10 mouse cellular contexts compared by ENCODE assay signal in the genomic region with DNA sequence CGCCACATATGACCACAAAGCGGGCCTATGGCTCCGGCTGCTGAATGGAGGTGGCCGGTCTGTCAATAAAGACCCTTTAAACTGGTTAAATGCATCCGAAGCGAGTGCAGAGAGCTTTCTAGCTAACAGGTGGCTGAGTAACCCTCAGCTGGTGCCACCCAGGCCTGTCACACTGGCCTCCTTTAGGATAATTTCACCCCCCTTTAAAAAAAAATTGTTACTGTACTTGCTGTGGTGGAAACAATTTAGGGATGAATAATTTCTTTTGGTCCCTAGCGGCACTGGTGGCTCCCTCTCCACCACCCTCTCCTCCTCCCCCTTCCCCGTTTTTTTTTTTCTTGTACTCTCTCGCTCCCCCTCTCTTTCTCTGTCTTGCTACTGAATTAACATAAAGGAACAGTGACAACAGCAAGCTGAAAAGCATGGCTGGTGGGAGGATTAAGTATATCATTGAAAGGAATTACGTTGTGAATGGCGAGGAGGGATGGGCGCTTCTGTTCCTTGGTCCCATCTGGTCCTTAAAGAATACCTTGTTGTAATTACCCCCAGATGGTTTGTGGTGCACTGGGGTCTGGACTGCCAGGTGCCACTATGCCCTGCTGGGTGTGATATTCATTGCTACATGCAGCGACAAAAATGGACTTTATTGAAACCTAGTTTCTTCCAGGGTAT.
A peak's percentile ranks its signal among the peaks of the same experiment; 100 is the strongest.
DNase-seq lines count a peak whose midpoint lies in the region; ATAC-seq lines count a peak whose summit lies in the region.
"Had no signal": no experiment of that assay in that cellular context is flagged by ENCODE, and none has a peak within 500 bp of the region (broad histone marks: within the 10 kb centered on the region; RNA-seq: fewer than 3 reads in every experiment).

No protein-coding gene starts in this region.

- no peak overlapping the region for H3K27ac ChIP-seq in intestine, embryonic 14.5 days (ENCODE audit: low read depth)
- no peak overlapping the region for H3K27ac ChIP-seq in intestine, embryonic 15.5 days
- H3K27ac ChIP-seq in embryonic facial prominence, embryonic 13.5 days: no peak overlapping the region
- H3K27ac ChIP-seq in hindbrain, embryonic 16.5 days (ENCODE audit: low read depth, low read length): no peak overlapping the region
- no peak overlapping the region for H3K27ac ChIP-seq in neural tube, embryonic 12.5 days
- no peak overlapping the region for H3K27ac ChIP-seq in kidney, embryonic 16.5 days (ENCODE audit: low read length)

- 33% methylated on average over 13 of the region's 13 CpGs for WGBS in intestine, embryonic 14.5 days
- 31% methylated on average over 13 of the region's 13 CpGs for WGBS in intestine, embryonic 15.5 days
- 4% methylated on average over 13 of the region's 13 CpGs for WGBS in embryonic facial prominence, embryonic 13.5 days
- WGBS in hindbrain, embryonic 16.5 days: 6% methylated on average over 13 of the region's 13 CpGs
- WGBS in neural tube, embryonic 12.5 days: 2% methylated on average over 13 of the region's 13 CpGs
- WGBS in kidney, embryonic 16.5 days: 12% methylated on average over 13 of the region's 13 CpGs

- H3K36me3 ChIP-seq in intestine, embryonic 14.5 days (ENCODE audit: control insufficient read depth, insufficient read depth, low read length): no peaks in the 10 kb centered on the region
- no peaks in the 10 kb centered on the region for H3K36me3 ChIP-seq in intestine, embryonic 15.5 days
- no peaks in the 10 kb centered on the region for H3K36me3 ChIP-seq in embryonic facial prominence, embryonic 13.5 days
- no peaks in the 10 kb centered on the region for H3K36me3 ChIP-seq in hindbrain, embryonic 16.5 days (ENCODE audit: control insufficient read depth, insufficient read depth, low read length)
- no peaks in the 10 kb centered on the region for H3K36me3 ChIP-seq in neural tube, embryonic 12.5 days
- H3K36me3 ChIP-seq in kidney, embryonic 16.5 days (ENCODE audit: insufficient read depth, low read length): no peaks in the 10 kb centered on the region

- no peak for ATAC-seq in intestine, embryonic 14.5 days (replicated peaks; ENCODE audit: low FRiP score, low TSS enrichment, low read depth)
- ATAC-seq in intestine, embryonic 15.5 days: no peak
- no peak for ATAC-seq in embryonic facial prominence, embryonic 13.5 days (ENCODE audit: insufficient number of reproducible peaks, insufficient read depth, low FRiP score, low TSS enrichment, low read depth)
- ATAC-seq in hindbrain, embryonic 16.5 days: peak; percentile 75
- ATAC-seq in neural tube, embryonic 12.5 days (ENCODE audit: low FRiP score, low read depth): peak; percentile 81
- no peak for ATAC-seq in kidney, embryonic 16.5 days (ENCODE audit: low FRiP score, low TSS enrichment)
- ATAC-seq in CD4-positive, CD25-positive, alpha-beta regulatory T cell, adult 4 months: no peak
- ATAC-seq in megakaryocyte progenitor cell, adult 5-6 weeks (replicated peaks; ENCODE audit: poor library complexity): no peak

- H3K4me3 ChIP-seq in intestine, embryonic 14.5 days (ENCODE audit: low read depth, low read length): no peak overlapping the region
- H3K4me3 ChIP-seq in intestine, embryonic 15.5 days (replicated peaks): no peak overlapping the region
- 0 out of 2 replicates have a peak overlapping the region, but pooled peaks have one; percentile 9 for H3K4me3 ChIP-seq in embryonic facial prominence, embryonic 13.5 days
- H3K4me3 ChIP-seq in hindbrain, embryonic 16.5 days (ENCODE audit: low read length): peak overlapping the region; percentile 12
- H3K4me3 ChIP-seq in neural tube, embryonic 12.5 days: no peak overlapping the region
- no peak overlapping the region for H3K4me3 ChIP-seq in kidney, embryonic 16.5 days (ENCODE audit: low read length)

- no peaks in the 10 kb centered on the region for H3K4me1 ChIP-seq in intestine, embryonic 14.5 days (replicated peaks; ENCODE audit: control insufficient read depth, insufficient read depth, low read length)
- no peaks in the 10 kb centered on the region for H3K4me1 ChIP-seq in intestine, embryonic 15.5 days (replicated peaks)
- H3K4me1 ChIP-seq in embryonic facial prominence, embryonic 13.5 days: peaks cover 9% of the 10 kb centered on the region; the same call in 1 of the 2 replicates
- peaks cover 4% of the 10 kb centered on the region for H3K4me1 ChIP-seq in hindbrain, embryonic 16.5 days (ENCODE audit: control insufficient read depth, insufficient read depth, low read depth, low read length)
- H3K4me1 ChIP-seq in neural tube, embryonic 12.5 days: peaks cover 5% of the 10 kb centered on the region; the same call in 1 of the 2 replicates
- H3K4me1 ChIP-seq in kidney, embryonic 16.5 days (ENCODE audit: insufficient read depth, low read length): no peaks in the 10 kb centered on the region

- no peak overlapping the region for H3K9ac ChIP-seq in intestine, embryonic 14.5 days (ENCODE audit: low read length)
- H3K9ac ChIP-seq in intestine, embryonic 15.5 days: no peak overlapping the region
- 0 out of 2 replicates have a peak overlapping the region, but pooled peaks have one; percentile 27 for H3K9ac ChIP-seq in embryonic facial prominence, embryonic 13.5 days
- no peak overlapping the region; the same call in 1 of the 2 replicates for H3K9ac ChIP-seq in hindbrain, embryonic 16.5 days (ENCODE audit: low read depth, low read length)
- H3K9ac ChIP-seq in neural tube, embryonic 12.5 days: no peak overlapping the region
- no peak overlapping the region for H3K9ac ChIP-seq in kidney, embryonic 16.5 days (replicated peaks; ENCODE audit: low read length)

- DNase-seq in intestine, embryonic 14.5 days (ENCODE audit: low spot score): no peak
- DNase-seq: heart, postnatal 10 days; thymus, adult 18-20 months had no signal

- no peaks in the 10 kb centered on the region for H3K9me3 ChIP-seq in intestine, embryonic 14.5 days (ENCODE audit: control insufficient read depth, low read length)
- H3K9me3 ChIP-seq in intestine, embryonic 15.5 days: no peaks in the 10 kb centered on the region
- no peaks in the 10 kb centered on the region for H3K9me3 ChIP-seq in embryonic facial prominence, embryonic 13.5 days
- no peaks in the 10 kb centered on the region for H3K9me3 ChIP-seq in hindbrain, embryonic 16.5 days (ENCODE audit: control insufficient read depth, low read length)
- no peaks in the 10 kb centered on the region for H3K9me3 ChIP-seq in neural tube, embryonic 12.5 days
- H3K9me3 ChIP-seq in kidney, embryonic 16.5 days (ENCODE audit: low read length): no peaks in the 10 kb centered on the region

- H3K4me2 ChIP-seq in intestine, embryonic 14.5 days (ENCODE audit: low read length): 0 out of 2 replicates have a peak overlapping the region, but pooled peaks have one; percentile 3
- no peak overlapping the region for H3K4me2 ChIP-seq in intestine, embryonic 15.5 days (replicated peaks)
- H3K4me2 ChIP-seq in embryonic facial prominence, embryonic 13.5 days: peak overlapping the region; percentile 47
- H3K4me2 ChIP-seq in hindbrain, embryonic 16.5 days (ENCODE audit: low read length): peak overlapping the region; percentile 51
- H3K4me2 ChIP-seq in neural tube, embryonic 12.5 days (replicated peaks): peak overlapping the region; percentile 50
- no peak overlapping the region for H3K4me2 ChIP-seq in kidney, embryonic 16.5 days (replicated peaks; ENCODE audit: low read depth, low read length)

- no peaks in the 10 kb centered on the region for H3K27me3 ChIP-seq in intestine, embryonic 14.5 days (replicated peaks; ENCODE audit: control insufficient read depth, insufficient read depth, low read length)
- no peaks in the 10 kb centered on the region for H3K27me3 ChIP-seq in intestine, embryonic 15.5 days (replicated peaks)
- peaks cover 6% of the 10 kb centered on the region; the same call in 1 of the 2 replicates for H3K27me3 ChIP-seq in embryonic facial prominence, embryonic 13.5 days
- H3K27me3 ChIP-seq in hindbrain, embryonic 16.5 days (replicated peaks; ENCODE audit: control insufficient read depth, insufficient read depth, low read length): peaks cover 5% of the 10 kb centered on the region; the same call in 1 of the 2 replicates
- 0 out of 2 replicates have a peak, but pooled peaks cover 2% of the 10 kb centered on the region for H3K27me3 ChIP-seq in neural tube, embryonic 12.5 days (replicated peaks)
- H3K27me3 ChIP-seq in kidney, embryonic 16.5 days (ENCODE audit: insufficient read depth, low read length): peaks cover 20% of the 10 kb centered on the region

Comparison
In these comparisons a context has a peak if more than half of its experiments do, and no peak if none do; other contexts are left out.
1. H3K4me2 ChIP-seq: peak in intestine, embryonic 14.5 days (single experiment), embryonic facial prominence, embryonic 13.5 days (single experiment), hindbrain, embryonic 16.5 days (single experiment) and neural tube, embryonic 12.5 days (single experiment); none in intestine, embryonic 15.5 days (single experiment) and kidney, embryonic 16.5 days (single experiment).
2. ATAC-seq: peak in hindbrain, embryonic 16.5 days (single experiment) and neural tube, embryonic 12.5 days (single experiment); none in intestine, embryonic 14.5 days (single experiment), intestine, embryonic 15.5 days (single experiment), embryonic facial prominence, embryonic 13.5 days (single experiment), kidney, embryonic 16.5 days (single experiment), CD4-positive, CD25-positive, alpha-beta regulatory T cell, adult 4 months (single experiment) and megakaryocyte progenitor cell, adult 5-6 weeks (single experiment).
3. H3K4me3 ChIP-seq: peak in embryonic facial prominence, embryonic 13.5 days (single experiment) and hindbrain, embryonic 16.5 days (single experiment); none in intestine, embryonic 14.5 days (single experiment), intestine, embryonic 15.5 days (single experiment), neural tube, embryonic 12.5 days (single experiment) and kidney, embryonic 16.5 days (single experiment).